Mouse (Mus musculus): ENCODE measurements around the gene Ide. TPM values are rescaled to one million over a fixed set of nuclear protein-coding genes. Genes with fewer than 3 reads are reported as not detected.

Ide gene
- polyA plus RNA-seq, 2 experiments: 10.6 to 31.3 TPM

- H3K27me3 ChIP-seq (ENCODE audit: control insufficient read depth, insufficient read depth, low read length): no peaks in the 10 kb centered on the region
- H3K9ac ChIP-seq (replicated peaks): no peak overlapping the region
- no peak overlapping the region for H3K4me3 ChIP-seq (ENCODE audit: insufficient read depth in 1 of 2, low read depth in 2 of 2, low read length in 2 of 2)
- peaks cover 3% of the 10 kb centered on the region; the same call in 1 of the 2 replicates for H3K36me3 ChIP-seq (replicated peaks; ENCODE audit: control insufficient read depth, insufficient read depth, low read depth)
- no peak for TF ChIP-seq EP300 (IDR thresholded peaks at IDR 0.05; ENCODE audit: low read depth)
- no peak for TF ChIP-seq CTCF (IDR thresholded peaks at IDR 0.05; ENCODE audit: low read depth)
- no peak overlapping the region for H3K4me2 ChIP-seq (ENCODE audit: low read depth)
- ATAC-seq (ENCODE audit: insufficient read depth) (no peak), DNase-seq (ENCODE audit: low read depth in 3 of 3, low spot score in 3 of 3) (no peak)
- WGBS (ENCODE audit: insufficient replicate concordance): 79% methylated on average over 9 of the region's 9 CpGs
- no peaks in the 10 kb centered on the region for H3K4me1 ChIP-seq (replicated peaks; ENCODE audit: control insufficient read depth in 2 of 2, insufficient read depth in 2 of 2, low read length in 1 of 2)
- H3K9me3 ChIP-seq (ENCODE audit: control insufficient read depth, low read length): no peaks in the 10 kb centered on the region
- H3K27ac ChIP-seq: no peak overlapping the region
Observed at GRCm38 (mm10) chr19:37284775-37285174, 52.9 kb downstream of the Ide start.

- H3K4me1 ChIP-seq (replicated peaks; ENCODE audit: control insufficient read depth in 2 of 2, insufficient read depth in 2 of 2, low read length in 1 of 2): no peaks in the 10 kb centered on the region
- H3K36me3 ChIP-seq (replicated peaks; ENCODE audit: control insufficient read depth, insufficient read depth, low read depth): peaks cover 5% of the 10 kb centered on the region
- no peak overlapping the region for H3K4me2 ChIP-seq (ENCODE audit: low read depth)
- DNase-seq (ENCODE audit: low read depth in 3 of 3, low spot score in 3 of 3): no peak
- H3K9me3 ChIP-seq (ENCODE audit: control insufficient read depth, low read length): no peaks in the 10 kb centered on the region
- 56% methylated on average over 6 of the region's 6 CpGs for whole genome bisulfite sequencing (ENCODE audit: insufficient replicate concordance)
- H3K9ac ChIP-seq (replicated peaks): no peak overlapping the region
- TF ChIP-seq CTCF (IDR thresholded peaks at IDR 0.05; ENCODE audit: low read depth) (no peak), EP300 (IDR thresholded peaks at IDR 0.05; ENCODE audit: low read depth) (no peak)
- H3K27ac ChIP-seq: no peak overlapping the region
- no peak overlapping the region for H3K4me3 ChIP-seq (ENCODE audit: insufficient read depth in 1 of 2, low read depth in 2 of 2, low read length in 2 of 2)
- no peak for ATAC-seq (ENCODE audit: insufficient read depth)
- H3K27me3 ChIP-seq (ENCODE audit: control insufficient read depth, insufficient read depth, low read length): no peaks in the 10 kb centered on the region
Observed at GRCm38 (mm10) chr19:37283166-37283565, 54.5 kb downstream of the Ide start.

- no peaks in the 10 kb centered on the region for H3K27me3 ChIP-seq (ENCODE audit: control insufficient read depth, insufficient read depth, low read length)
- ATAC-seq (ENCODE audit: insufficient read depth) (no peak), DNase-seq (ENCODE audit: low read depth in 3 of 3, low spot score in 3 of 3) (no peak)
- no peak overlapping the region for H3K9ac ChIP-seq (replicated peaks)
- H3K27ac ChIP-seq: no peak overlapping the region
- no peak overlapping the region for H3K4me3 ChIP-seq (ENCODE audit: insufficient read depth in 1 of 2, low read depth in 2 of 2, low read length in 2 of 2)
- 63% methylated on average over 1 of the region's 1 CpGs for WGBS (ENCODE audit: insufficient replicate concordance)
- H3K4me2 ChIP-seq (ENCODE audit: low read depth): no peak overlapping the region
- H3K4me1 ChIP-seq (replicated peaks; ENCODE audit: control insufficient read depth in 2 of 2, insufficient read depth in 2 of 2, low read length in 1 of 2): no peaks in the 10 kb centered on the region
- no peak for TF ChIP-seq CTCF (IDR thresholded peaks at IDR 0.05; ENCODE audit: low read depth)
- H3K36me3 ChIP-seq (replicated peaks; ENCODE audit: control insufficient read depth, insufficient read depth, low read depth): peaks cover 2% of the 10 kb centered on the region
- no peaks in the 10 kb centered on the region for H3K9me3 ChIP-seq (ENCODE audit: control insufficient read depth, low read length)
Observed at GRCm38 (mm10) chr19:37281710-37282109, 55.9 kb downstream of the Ide start.

DNA sequence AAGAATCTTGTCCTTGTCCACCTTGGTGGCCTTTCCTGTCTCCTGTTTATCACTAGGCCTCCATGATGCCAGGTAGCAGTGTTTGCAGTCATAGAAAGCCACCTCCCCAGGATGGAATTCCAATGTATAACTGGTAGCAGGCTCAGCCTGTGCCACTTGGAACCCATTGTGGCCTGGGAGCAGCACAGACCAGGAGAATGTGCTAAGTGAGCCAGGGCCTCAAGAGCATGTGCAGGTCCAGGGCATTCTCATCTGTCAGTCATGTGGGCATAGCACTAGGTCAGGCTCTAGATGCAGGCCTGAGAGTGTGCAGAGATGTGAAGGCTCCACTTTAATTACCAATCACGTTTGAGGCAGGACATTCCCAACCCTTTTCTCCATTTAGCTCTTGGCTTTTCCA lies 58.5 kb downstream of the Ide start:
- DNase-seq (ENCODE audit: low read depth in 3 of 3, low spot score in 3 of 3) (no peak), ATAC-seq (ENCODE audit: insufficient read depth) (no peak)
- H3K27me3 ChIP-seq (ENCODE audit: control insufficient read depth, insufficient read depth, low read length): no peaks in the 10 kb centered on the region
- H3K9me3 ChIP-seq (ENCODE audit: control insufficient read depth, low read length): no peaks in the 10 kb centered on the region
- H3K4me3 ChIP-seq (ENCODE audit: insufficient read depth in 1 of 2, low read depth in 2 of 2, low read length in 2 of 2): no peak overlapping the region
- peaks cover 2% of the 10 kb centered on the region for H3K36me3 ChIP-seq (replicated peaks; ENCODE audit: control insufficient read depth, insufficient read depth, low read depth)
- WGBS (ENCODE audit: insufficient replicate concordance): 68% methylated on average over 1 of the region's 1 CpGs
- TF ChIP-seq CTCF (IDR thresholded peaks at IDR 0.05; ENCODE audit: low read depth): no peak
- TF ChIP-seq EP300 (IDR thresholded peaks at IDR 0.05; ENCODE audit: low read depth): no peak
- no peaks in the 10 kb centered on the region for H3K4me1 ChIP-seq (replicated peaks; ENCODE audit: control insufficient read depth in 2 of 2, insufficient read depth in 2 of 2, low read length in 1 of 2)
- no peak overlapping the region for H3K4me2 ChIP-seq (ENCODE audit: low read depth)
- no peak overlapping the region for H3K27ac ChIP-seq
- no peak overlapping the region for H3K9ac ChIP-seq (replicated peaks)

GRCm38 (mm10) chr19:37275555-37275954 lies 62.1 kb downstream of the Ide start:
- no peak overlapping the region for H3K27ac ChIP-seq
- WGBS (ENCODE audit: insufficient replicate concordance): 81% methylated on average over 9 of the region's 9 CpGs
- no peak overlapping the region for H3K4me2 ChIP-seq (ENCODE audit: low read depth)
- H3K9me3 ChIP-seq (ENCODE audit: control insufficient read depth, low read length): no peaks in the 10 kb centered on the region
- H3K27me3 ChIP-seq (ENCODE audit: control insufficient read depth, insufficient read depth, low read length): no peaks in the 10 kb centered on the region
- no peak overlapping the region for H3K4me3 ChIP-seq (ENCODE audit: insufficient read depth in 1 of 2, low read depth in 2 of 2, low read length in 2 of 2)
- DNase-seq (ENCODE audit: low read depth in 3 of 3, low spot score in 3 of 3) (no peak), ATAC-seq (ENCODE audit: insufficient read depth) (no peak)
- H3K4me1 ChIP-seq (replicated peaks; ENCODE audit: control insufficient read depth in 2 of 2, insufficient read depth in 2 of 2, low read length in 1 of 2): no peaks in the 10 kb centered on the region
- H3K36me3 ChIP-seq (replicated peaks; ENCODE audit: control insufficient read depth, insufficient read depth, low read depth): peaks cover 2% of the 10 kb centered on the region
- H3K9ac ChIP-seq (replicated peaks): no peak overlapping the region
- no peak for TF ChIP-seq CTCF (IDR thresholded peaks at IDR 0.05; ENCODE audit: low read depth)
- TF ChIP-seq EP300 (IDR thresholded peaks at IDR 0.05; ENCODE audit: low read depth): no peak

Measured in liver, embryonic 14.5 days (tissue).